Mouse (Mus musculus) right cerebral cortex, postnatal 36 days (tissue): ENCODE results near the gene Ablim1.

Source experiments
- DNase-seq, 2 experiments: peaks; one replicate each; pipeline ENCODE4 v3.0.0; 2022; ENCODE audit warnings: low spot score in 2 of 2, mixed read lengths in 1 of 2

Ablim1 gene

GRCm38 (mm10) chr19:56984229-56984628 lies 330.5 kb downstream of the Ablim1 start:
- no peak for DNase-seq

GRCm38 (mm10) chr19:56983757-56984156 lies 331.0 kb downstream of the Ablim1 start:
- no peak for DNase-seq
